Mouse (Mus musculus) kidney, postnatal 14 days (tissue): Measurements from ENCODE around the gene Kifc5b.
"Not testable (repeated sequence)": the region's sequence is repeated elsewhere in the genome, so short reads cannot be mapped to it uniquely, and the experiment has no call there.

Source experiments
- DNase-seq: peaks from one replicate; pipeline ENCODE4 v3.0.0; 2022; ENCODE audit warnings: mixed read lengths

Kifc5b gene

DNA sequence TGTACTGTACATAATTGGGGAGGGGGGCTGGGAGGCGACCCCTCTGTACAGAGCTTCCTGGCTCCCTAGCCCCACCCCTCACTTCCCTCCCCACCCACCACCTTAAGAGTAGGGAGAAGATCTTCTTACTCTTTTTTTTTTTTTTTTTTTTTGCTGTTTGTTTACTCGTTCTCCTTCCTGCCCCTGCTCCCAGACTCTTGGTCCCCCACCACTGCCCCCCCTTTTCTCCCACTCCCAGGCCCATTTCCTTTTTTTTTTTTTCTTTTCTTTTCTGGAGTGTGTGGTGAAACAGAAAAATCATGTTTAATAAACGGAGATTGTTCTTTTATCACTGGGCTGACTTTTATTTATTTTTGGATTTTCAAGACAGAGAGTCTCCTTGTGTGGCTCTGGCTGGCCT, 55.2 kb downstream of the Kifc5b start:
- DNase-seq = no peak

DNA sequence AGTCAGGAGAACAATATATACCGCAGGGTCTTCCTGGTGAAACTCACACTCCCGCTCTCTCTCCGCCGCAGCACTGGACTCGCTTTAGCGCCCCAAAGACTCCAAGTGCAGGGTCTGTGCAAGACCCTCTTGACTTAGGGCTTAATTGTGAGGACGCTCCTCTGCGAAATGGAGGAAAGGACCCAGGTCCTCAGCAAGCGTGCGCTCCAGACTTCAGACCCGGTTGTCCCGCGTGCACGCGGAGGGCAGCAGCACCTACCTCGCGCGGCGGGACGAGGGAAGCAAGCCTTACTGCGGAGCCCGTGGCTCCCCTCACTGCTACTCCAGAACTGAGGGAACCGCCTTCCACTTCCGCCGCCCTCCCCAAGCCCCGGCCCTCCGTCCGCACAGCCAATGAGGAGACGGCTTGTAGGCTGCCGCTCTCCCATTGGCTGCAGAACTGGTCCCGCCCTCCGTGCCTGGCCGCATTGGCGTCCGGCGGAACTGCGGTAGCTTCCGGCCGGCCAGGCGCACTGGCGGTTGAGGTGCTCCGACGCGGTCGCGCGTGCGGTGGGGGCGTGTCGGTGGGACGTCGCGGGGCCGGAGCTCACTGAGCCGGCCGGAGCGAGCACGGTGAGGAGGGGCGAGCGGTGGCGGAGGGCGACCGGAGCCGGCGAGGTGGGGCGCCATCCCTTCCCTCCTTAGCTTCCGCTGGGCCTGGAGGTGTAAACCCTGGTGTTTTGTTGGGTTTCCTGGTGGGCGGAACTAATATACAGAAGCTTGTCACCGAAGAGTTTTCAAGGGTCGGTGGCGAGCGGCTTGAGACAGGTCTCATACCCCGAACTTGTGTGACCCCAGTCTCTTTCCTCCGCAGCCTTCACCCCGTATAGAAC, 56.0 kb downstream of the Kifc5b start, which contains the start of gene Zbtb9:
TSS of gene Zbtb9 (plus strand) at position 465 of the 872 bp plus-strand sequence.
- peak; percentile 97 for DNase-seq

GRCm38 (mm10) chr17:26974547-26974946, 57.7 kb downstream of the Kifc5b start:
- no peak for DNase-seq

- DNase-seq = no peak
These were observed 58.5 kb downstream of the Kifc5b start for GRCm38 (mm10) chr17:26975415-26975814.

GRCm38 (mm10) chr17:26977354-26977753, 60.5 kb downstream of the Kifc5b start:
- not testable (repeated sequence) for DNase-seq

- DNase-seq = no peak
These were observed 62.5 kb downstream of the Kifc5b start for GRCm38 (mm10) chr17:26979426-26979825.

GRCm38 (mm10) chr17:26981050-26981449, 64.2 kb downstream of the Kifc5b start:
- no peak for DNase-seq
